Mouse (Mus musculus): Measurements from ENCODE around the gene Lta. TPM values are rescaled to one million over a fixed set of nuclear protein-coding genes. Genes with fewer than 3 reads are reported as not detected.

Lta gene
- polyA plus RNA-seq, 1 experiment from 2014 or later, result not detected

DNA sequence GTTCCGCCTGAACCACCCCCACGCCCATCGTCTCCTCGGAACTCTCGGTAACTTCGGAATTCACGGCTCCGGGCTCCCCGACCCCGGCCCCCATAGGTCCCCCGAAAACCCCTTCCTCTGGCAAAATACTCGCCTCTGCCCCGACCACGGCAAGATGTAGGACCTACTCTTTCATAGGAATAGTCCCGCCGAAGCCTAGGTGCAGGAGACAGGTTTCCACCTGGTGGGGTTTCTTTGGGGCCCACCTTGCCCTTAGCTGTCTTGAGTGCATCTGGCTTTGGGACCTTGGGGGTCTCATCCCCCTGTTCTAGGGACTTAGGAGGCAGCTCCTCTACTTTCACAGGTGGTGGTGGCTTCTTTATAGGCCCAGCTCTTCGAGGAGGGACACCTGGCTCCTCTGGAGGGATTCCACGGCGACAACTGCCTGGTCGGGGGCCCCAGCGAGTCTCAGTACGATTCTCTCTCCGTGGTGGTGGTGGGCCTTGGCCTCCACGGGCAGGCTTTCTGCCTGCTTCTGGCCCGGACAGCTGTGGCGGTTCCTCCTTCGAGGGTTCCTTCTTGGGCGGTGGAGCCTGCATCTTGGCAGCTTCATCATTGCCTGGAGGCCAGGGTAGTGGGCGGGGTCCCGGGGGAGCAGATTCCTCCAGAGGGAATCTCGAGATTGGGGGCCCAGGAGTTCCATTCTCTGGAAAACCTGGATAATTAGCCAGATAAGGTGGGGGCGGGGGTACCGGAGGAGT lies 48.5 kb downstream of the Lta start:
- 92% methylated on average over 30 of the region's 33 CpGs for WGBS (ENCODE audit: missing documents)
- Histone ChIP-seq H3K4me3 (ENCODE audit: inconsistent target) (no peak overlapping the region), H3K79me2 (ENCODE audit: inconsistent target) (peaks cover 79% of the 10 kb centered on the region), H3K27ac (no peak overlapping the region), H3K36me3 (ENCODE audit: inconsistent target) (peaks cover 97% of the 10 kb centered on the region)

DNA sequence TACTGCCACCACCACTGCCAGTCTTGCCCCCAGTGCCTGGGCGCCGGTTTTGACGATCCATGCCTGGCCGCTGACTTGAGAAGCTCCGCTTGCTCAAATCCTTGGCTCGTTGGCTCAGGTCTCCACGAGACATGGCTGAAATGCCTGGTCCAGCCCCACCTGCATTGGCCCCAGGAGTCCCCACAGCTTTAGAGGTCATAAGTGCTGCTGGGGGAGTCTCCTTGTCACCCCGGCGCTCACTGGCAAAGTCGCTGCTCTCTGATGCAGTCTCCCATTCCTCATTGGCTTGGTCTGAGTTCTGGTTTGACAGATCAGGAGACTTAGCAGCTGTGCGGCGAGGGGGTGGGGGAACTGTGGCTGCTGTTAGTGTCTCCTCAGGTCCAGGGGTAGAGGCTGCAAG lies 49.7 kb downstream of the Lta start:
- Histone ChIP-seq H3K79me2 (ENCODE audit: inconsistent target) (peaks cover 68% of the 10 kb centered on the region), H3K4me3 (ENCODE audit: inconsistent target) (no peak overlapping the region), H3K36me3 (ENCODE audit: inconsistent target) (peaks cover 88% of the 10 kb centered on the region), H3K27ac (no peak overlapping the region)
- WGBS (ENCODE audit: missing documents), result 99% methylated on average over 12 of the region's 12 CpGs

DNA sequence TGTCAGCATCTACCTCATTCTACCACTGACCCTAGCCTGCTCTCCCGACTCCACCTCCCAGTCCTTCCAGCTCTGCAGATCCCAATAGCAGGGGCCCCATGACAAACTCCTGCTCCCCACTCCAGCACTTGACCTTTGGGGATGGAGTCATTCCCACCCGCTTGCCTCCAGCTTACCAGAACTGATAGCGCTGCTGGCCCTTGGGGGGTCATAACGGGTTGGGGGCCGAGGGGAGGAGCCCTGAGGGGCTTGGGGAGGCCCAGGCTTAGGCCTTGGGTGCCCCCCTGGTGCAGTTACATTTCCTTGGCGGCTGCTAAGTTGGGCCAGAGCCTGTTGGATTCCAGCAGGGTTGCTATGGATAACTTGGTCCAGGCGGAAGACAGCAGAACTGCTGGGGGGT lies 50.5 kb downstream of the Lta start:
- 95% methylated on average over 6 of the region's 7 CpGs for WGBS (ENCODE audit: missing documents)
- H3K4me3 ChIP-seq (ENCODE audit: inconsistent target), result no peak overlapping the region
- H3K79me2 ChIP-seq (ENCODE audit: inconsistent target), result peaks cover 59% of the 10 kb centered on the region
- no peak overlapping the region for H3K27ac ChIP-seq
- H3K36me3 ChIP-seq (ENCODE audit: inconsistent target), result peaks cover 88% of the 10 kb centered on the region

- no peak overlapping the region for H3K4me3 ChIP-seq (ENCODE audit: inconsistent target)
- peaks cover 52% of the 10 kb centered on the region for H3K79me2 ChIP-seq (ENCODE audit: inconsistent target)
- 91% methylated on average over 4 of the region's 4 CpGs for WGBS (ENCODE audit: missing documents)
- no peak overlapping the region for H3K27ac ChIP-seq
- peaks cover 88% of the 10 kb centered on the region for H3K36me3 ChIP-seq (ENCODE audit: inconsistent target)
Observed at GRCm38 (mm10) chr17:35153931-35154330, 51.2 kb downstream of the Lta start.

Other genes starting within 250 kb of the Lta start
- gene Hspa1b, start 246.1 kb downstream of the Lta start, polyA plus RNA-seq (2018), result 0.57 to 1.2 TPM (median 0.69 TPM) in 3 replicates
- gene Gm20481, start 235.4 kb downstream of the Lta start, polyA plus RNA-seq (2018), result not detected in 3 replicates
- gene Hspa1a, start 233.2 kb downstream of the Lta start, polyA plus RNA-seq (2018), result 1.2 to 1.9 TPM (median 1.8 TPM) in 3 replicates
- gene Hspa1l, start 232.6 kb downstream of the Lta start, polyA plus RNA-seq (2018), result 0.47 to 1.7 TPM (median 0.96 TPM) in 3 replicates
- gene Lsm2, start 223.5 kb downstream of the Lta start, polyA plus RNA-seq (2018), result 16.5 to 52.8 TPM (median 51.4 TPM) in 3 replicates
- gene Vars, start 204.4 kb downstream of the Lta start, polyA plus RNA-seq (2018), result 7.7 to 37.5 TPM (median 19.2 TPM) in 3 replicates
- gene Vwa7, start 188.8 kb downstream of the Lta start, polyA plus RNA-seq (2018), result 0.06 to 0.32 TPM (median 0.07 TPM) in 3 replicates
- gene Sapcd1, start 177.3 kb downstream of the Lta start, polyA plus RNA-seq (2018), result not detected in 3 replicates
- 0.48 to 0.51 TPM (median 0.50 TPM) in 3 replicates for gene Msh5, start 158.6 kb downstream of the Lta start, polyA plus RNA-seq (2018)
- gene Clic1, start 155.4 kb downstream of the Lta start, polyA plus RNA-seq (2018), result 359 to 667 TPM (median 372 TPM) in 3 replicates
- gene Ddah2, start 146.3 kb downstream of the Lta start, polyA plus RNA-seq (2018), result 3.3 to 9.6 TPM (median 4.8 TPM) in 3 replicates
- not detected in 3 replicates for gene Ly6g6c, start 140.0 kb downstream of the Lta start, polyA plus RNA-seq (2018)
- gene Mpig6b, start 139.2 kb downstream of the Lta start, polyA plus RNA-seq (2018), result 0.17 TPM in 1 of 3 replicates, not detected in the others
- gene Ly6g6e, start 128.4 kb downstream of the Lta start, polyA plus RNA-seq (2018), result not detected in 3 replicates
- gene Ly6g6d, start 127.3 kb downstream of the Lta start, polyA plus RNA-seq (2018), result 0.43 to 1.7 TPM (median 0.88 TPM) in 3 replicates
- gene Ly6g6f, start 119.7 kb downstream of the Lta start, polyA plus RNA-seq (2018), result not detected in 3 replicates
- 33.9 to 63.2 TPM (median 53.2 TPM) in 3 replicates for gene Abhd16a, start 116.1 kb downstream of the Lta start, polyA plus RNA-seq (2018)
- gene Ly6g5c, start 97.1 kb downstream of the Lta start, polyA plus RNA-seq (2018), result not detected in 3 replicates
- 0.36 to 0.46 TPM in 2 of 3 replicates, not detected in the other for gene Ly6g5b, start 89.9 kb downstream of the Lta start, polyA plus RNA-seq (2018)
- gene Gpank1, start 83.9 kb downstream of the Lta start, polyA plus RNA-seq (2018), result 11.4 to 18.0 TPM (median 13.2 TPM) in 3 replicates
- gene Csnk2b, start 83.3 kb downstream of the Lta start, polyA plus RNA-seq (2018), result 129 to 166 TPM (median 149 TPM) in 3 replicates
- gene D17H6S53E, start 79.0 kb downstream of the Lta start, polyA plus RNA-seq (2018), result 11.5 to 23.5 TPM (median 22.0 TPM) in 3 replicates
- not detected in 3 replicates for gene Apom, start 73.3 kb downstream of the Lta start, polyA plus RNA-seq (2018)
- gene Bag6, start 70.2 kb downstream of the Lta start, polyA plus RNA-seq (2018), result 103 to 118 TPM (median 104 TPM) in 3 replicates
- 91.3 to 139 TPM (median 124 TPM) in 3 replicates for gene Prrc2a, start 40.5 kb downstream of the Lta start, polyA plus RNA-seq (2018)
- gene Aif1, start 29.3 kb downstream of the Lta start, polyA plus RNA-seq (2018), result 231 to 253 TPM (median 243 TPM) in 3 replicates
- gene Lst1, start 16.9 kb downstream of the Lta start, polyA plus RNA-seq (2018), result 322 to 615 TPM (median 449 TPM) in 3 replicates
- 0.33 to 0.50 TPM (median 0.48 TPM) in 3 replicates for gene Ltb, start 10.9 kb downstream of the Lta start, polyA plus RNA-seq (2018)
- gene Tnf, start 3.3 kb downstream of the Lta start, polyA plus RNA-seq (2018), result 20.0 to 57.4 TPM (median 38.0 TPM) in 3 replicates
- not detected in 3 replicates for gene Gm16181, start 15.5 kb upstream of the Lta start, polyA plus RNA-seq (2018)
- 5.0 to 12.5 TPM (median 6.9 TPM) in 3 replicates for gene Atp6v1g2, start 28.3 kb upstream of the Lta start, polyA plus RNA-seq (2018)
- 8.3 to 16.7 TPM (median 14.8 TPM) in 3 replicates for gene Nfkbil1, start 30.4 kb upstream of the Lta start, polyA plus RNA-seq (2018)
- gene Ddx39b, start 36.4 kb upstream of the Lta start, polyA plus RNA-seq (2018), result 113 to 158 TPM (median 122 TPM) in 3 replicates
- 2,972 to 5,352 TPM (median 3,334 TPM) in 3 replicates for gene H2-D1, start 57.4 kb upstream of the Lta start, polyA plus RNA-seq (2018)
- gene H2-Q1, start 115.1 kb upstream of the Lta start, polyA plus RNA-seq (2018), result not detected in 3 replicates
- not detected in 3 replicates for gene H2-Q2, start 136.9 kb upstream of the Lta start, polyA plus RNA-seq (2018)
- 54.4 to 151 TPM (median 62.1 TPM) in 3 replicates for gene H2-Q4, start 174.3 kb upstream of the Lta start, polyA plus RNA-seq (2018)
- 6.1 to 11.8 TPM (median 9.4 TPM) in 3 replicates for gene H2-Q6, start 219.5 kb upstream of the Lta start, polyA plus RNA-seq (2018)
- gene H2-Q7, start 233.8 kb upstream of the Lta start, polyA plus RNA-seq (2018), result 9.6 to 18.4 TPM (median 13.1 TPM) in 3 replicates